Mouse (Mus musculus) myocyte (in vitro differentiated cells): ENCODE data around the gene Gna14.

Source experiments
- CEBPB ChIP-seq: IDR thresholded peaks from 2 replicates; pipeline ENCODE4 v1.6.1; 2011; ENCODE audit warnings: mild to moderate bottlenecking, moderate library complexity; ENCODE audit not compliant: poor library complexity, insufficient read depth, severe bottlenecking
- E2F4 ChIP-seq: IDR thresholded peaks from one replicate; pipeline ENCODE4 v1.6.1; 2011; ENCODE audit warnings: mild to moderate bottlenecking, control low read depth, moderate library complexity; ENCODE audit not compliant: insufficient read depth
- MAX ChIP-seq: IDR thresholded peaks from one replicate; pipeline ENCODE4 v1.6.1; 2011; ENCODE audit warnings: low read depth, mild to moderate bottlenecking, control low read depth
- MYOD1 ChIP-seq, 3 experiments: IDR thresholded peaks; one replicate each; pipeline ENCODE4 v1.6.1; 2011; ENCODE audit warnings: control low read depth in 2 of 3, low read depth in 2 of 3, mild to moderate bottlenecking in 2 of 3, moderate library complexity in 1 of 3; ENCODE audit not compliant: insufficient read length in 2 of 3, control insufficient read depth in 1 of 3
- MYOG ChIP-seq, 3 experiments: IDR thresholded peaks; one replicate each; pipeline ENCODE4 v1.6.1; 2011; ENCODE audit warnings: control low read depth in 2 of 3, low read depth in 2 of 3, mild to moderate bottlenecking in 2 of 3; ENCODE audit not compliant: insufficient read length in 2 of 3, control insufficient read depth in 1 of 3, insufficient read depth in 1 of 3
- POLR2A ChIP-seq: IDR thresholded peaks from one replicate; pipeline ENCODE4 v1.6.1; 2011; ENCODE audit warnings: low read depth, mild to moderate bottlenecking, control low read depth, moderate library complexity; ENCODE audit not compliant: insufficient read length
- POLR2AphosphoS2 ChIP-seq: IDR thresholded peaks from one replicate; pipeline ENCODE4 v1.6.1; 2011; ENCODE audit warnings: low read depth, control low read depth; ENCODE audit not compliant: insufficient read length
- REST ChIP-seq: IDR thresholded peaks from one replicate; pipeline ENCODE4 v1.6.1; 2011; ENCODE audit warnings: mild to moderate bottlenecking, control low read depth, moderate library complexity; ENCODE audit not compliant: insufficient read depth, insufficient read length
- SRF ChIP-seq: IDR thresholded peaks from one replicate; pipeline ENCODE4 v1.6.1; 2011; ENCODE audit warnings: low read depth; ENCODE audit not compliant: control insufficient read depth, insufficient read length
- TCF12 ChIP-seq: IDR thresholded peaks from one replicate; pipeline ENCODE4 v1.6.1; 2011; ENCODE audit warnings: mild to moderate bottlenecking, control low read depth; ENCODE audit not compliant: poor library complexity, insufficient read depth, severe bottlenecking
- USF1 ChIP-seq: IDR thresholded peaks from one replicate; pipeline ENCODE4 v1.6.1; 2011; ENCODE audit warnings: low read depth, mild to moderate bottlenecking, control low read depth, moderate library complexity

GRCm38 (mm10) chr19:16439278-16439677 lies 3.7 kb downstream of the Gna14 start:
- TF ChIP-seq CEBPB (no peak), POLR2A (no peak), E2F4 (no peak), TCF12 (no peak), SRF (no peak), MAX (no peak), USF1 (no peak), MYOG (IDR thresholded peaks at IDR 0.05; ENCODE audit: control insufficient read depth in 1 of 3, insufficient read depth in 1 of 3, insufficient read length in 2 of 3, low read depth in 2 of 3) (no peak), POLR2AphosphoS2 (no peak), REST (no peak), MYOD1 (IDR thresholded peaks at IDR 0.05; ENCODE audit: control insufficient read depth in 1 of 3, insufficient read length in 2 of 3, low read depth in 2 of 3) (no peak)
